Mouse (Mus musculus): ENCODE results near the gene Tent5c. TPM values are rescaled to one million over a fixed set of nuclear protein-coding genes. Genes with fewer than 3 reads are reported as not detected.

The Tent5c gene
- polyA plus RNA-seq, 1 experiment = 11.4 TPM

- 0 out of 2 replicates have a peak, but pooled peaks cover under 1% of the 10 kb centered on the region for H3K4me1 ChIP-seq (ENCODE audit: control insufficient read depth, insufficient read depth, low read length)
- TF ChIP-seq CTCF (IDR thresholded peaks at IDR 0.05; ENCODE audit: insufficient read depth, low read length) (no peak), POLR2A (IDR thresholded peaks at IDR 0.05; ENCODE audit: borderline replicate concordance, extremely low read depth, low read depth, low read length) (no peak)
- no peak for DNase-seq
- H3K4me3 ChIP-seq (replicated peaks; ENCODE audit: extremely low read depth, low read depth, low read length) = no peak overlapping the region
- 61% methylated on average over 5 of the region's 5 CpGs for WGBS
Measured at GRCm38 (mm10) chr3:100494912-100495311, 5.8 kb upstream of the Tent5c start.

GRCm38 (mm10) chr3:100490010-100490300 lies 831 bp upstream of the Tent5c start:
- H3K4me3 ChIP-seq (replicated peaks; ENCODE audit: extremely low read depth, low read depth, low read length) = peak overlapping the region; percentile 98
- TF ChIP-seq POLR2A (IDR thresholded peaks at IDR 0.05; ENCODE audit: borderline replicate concordance, extremely low read depth, low read depth, low read length) = no peak
- no peak for TF ChIP-seq CTCF (IDR thresholded peaks at IDR 0.05; ENCODE audit: insufficient read depth, low read length)
- 0 out of 2 replicates have a peak, but pooled peaks cover 2% of the 10 kb centered on the region for H3K4me1 ChIP-seq (ENCODE audit: control insufficient read depth, insufficient read depth, low read length)
- WGBS = 25% methylated on average over 4 of the region's 4 CpGs
- no peak for DNase-seq

GRCm38 (mm10) chr3:100488251-100489132 lies 632 bp downstream of the Tent5c start:
- TF ChIP-seq CTCF (IDR thresholded peaks at IDR 0.05; ENCODE audit: insufficient read depth, low read length) (no peak), POLR2A (IDR thresholded peaks at IDR 0.05; ENCODE audit: borderline replicate concordance, extremely low read depth, low read depth, low read length) (no peak)
- 0 out of 2 replicates have a peak, but pooled peaks cover 2% of the 10 kb centered on the region for H3K4me1 ChIP-seq (ENCODE audit: control insufficient read depth, insufficient read depth, low read length)
- H3K4me3 ChIP-seq (replicated peaks; ENCODE audit: extremely low read depth, low read depth, low read length) = peak overlapping the region; percentile 82
- under 1% methylated on average over 66 of the region's 66 CpGs for WGBS
- peak; percentile 75 for DNase-seq

GRCm38 (mm10) chr3:100487046-100487445 lies 2.1 kb downstream of the Tent5c start:
- Histone ChIP-seq H3K4me1 (ENCODE audit: control insufficient read depth, insufficient read depth, low read length) (0 out of 2 replicates have a peak, but pooled peaks cover 2% of the 10 kb centered on the region), H3K4me3 (replicated peaks; ENCODE audit: extremely low read depth, low read depth, low read length) (peak overlapping the region; percentile 32)
- DNase-seq = peak; percentile 34
- 68% methylated on average over 2 of the region's 2 CpGs for WGBS
- no peak for TF ChIP-seq POLR2A (IDR thresholded peaks at IDR 0.05; ENCODE audit: borderline replicate concordance, extremely low read depth, low read depth, low read length)
- TF ChIP-seq CTCF (IDR thresholded peaks at IDR 0.05; ENCODE audit: insufficient read depth, low read length) = no peak

GRCm38 (mm10) chr3:100485390-100486132 lies 3.6 kb downstream of the Tent5c start:
- 59% methylated on average over 11 of the region's 11 CpGs for WGBS
- DNase-seq = peak; percentile 22
- Histone ChIP-seq H3K4me3 (replicated peaks; ENCODE audit: extremely low read depth, low read depth, low read length) (no peak overlapping the region), H3K4me1 (ENCODE audit: control insufficient read depth, insufficient read depth, low read length) (0 out of 2 replicates have a peak, but pooled peaks cover 2% of the 10 kb centered on the region)
- TF ChIP-seq CTCF (IDR thresholded peaks at IDR 0.05; ENCODE audit: insufficient read depth, low read length) (no peak), POLR2A (IDR thresholded peaks at IDR 0.05; ENCODE audit: borderline replicate concordance, extremely low read depth, low read depth, low read length) (no peak)

- H3K4me1 ChIP-seq (ENCODE audit: control insufficient read depth, insufficient read depth, low read length) = no peaks in the 10 kb centered on the region
- no peak for DNase-seq
- no peak for TF ChIP-seq POLR2A (IDR thresholded peaks at IDR 0.05; ENCODE audit: borderline replicate concordance, extremely low read depth, low read depth, low read length)
- WGBS = 74% methylated on average over 5 of the region's 5 CpGs
- no peak overlapping the region for H3K4me3 ChIP-seq (replicated peaks; ENCODE audit: extremely low read depth, low read depth, low read length)
Measured at GRCm38 (mm10) chr3:100482971-100483610, 6.0 kb downstream of the Tent5c start.

- DNase-seq = no peak
- WGBS = 57% methylated on average over 7 of the region's 7 CpGs
- TF ChIP-seq POLR2A (IDR thresholded peaks at IDR 0.05; ENCODE audit: borderline replicate concordance, extremely low read depth, low read depth, low read length) (no peak), CTCF (IDR thresholded peaks at IDR 0.05; ENCODE audit: insufficient read depth, low read length) (no peak)
- Histone ChIP-seq H3K4me1 (ENCODE audit: control insufficient read depth, insufficient read depth, low read length) (no peaks in the 10 kb centered on the region), H3K4me3 (replicated peaks; ENCODE audit: extremely low read depth, low read depth, low read length) (no peak overlapping the region)
Measured at GRCm38 (mm10) chr3:100482324-100482911, 6.7 kb downstream of the Tent5c start.

- no peak for DNase-seq
- 68% methylated on average over 7 of the region's 7 CpGs for WGBS
Measured at GRCm38 (mm10) chr3:100480251-100481005, 8.7 kb downstream of the Tent5c start.

More at GRCm38 (mm10) chr3:100480251-100481005, 8.7 kb downstream of the Tent5c start:
- TF ChIP-seq CTCF (IDR thresholded peaks at IDR 0.05; ENCODE audit: insufficient read depth, low read length) (no peak), POLR2A (IDR thresholded peaks at IDR 0.05; ENCODE audit: borderline replicate concordance, extremely low read depth, low read depth, low read length) (no peak)
- Histone ChIP-seq H3K4me3 (replicated peaks; ENCODE audit: extremely low read depth, low read depth, low read length) (no peak overlapping the region), H3K4me1 (ENCODE audit: control insufficient read depth, insufficient read depth, low read length) (no peaks in the 10 kb centered on the region)
